Mouse (Mus musculus) heart, postnatal 25 days (tissue): ENCODE data around the gene Fcrl5. TPM values are rescaled to one million over a fixed set of nuclear protein-coding genes. Genes with fewer than 3 reads are reported as not detected.
A peak's percentile ranks its signal among the peaks of the same experiment; 100 is the strongest.
"Not testable (repeated sequence)": the region's sequence is repeated elsewhere in the genome, so short reads cannot be mapped to it uniquely, and the experiment has no call there.

Experiments used
- DNase-seq: peaks from one replicate; pipeline ENCODE4 v3.0.0; 2022; ENCODE audit warnings: low spot score
- intact Hi-C: fragments of 180-260 bp; cut with DNase I; formaldehyde crosslinking; loops from one replicate; pipeline ENCODE4 v1.15.1; 2025
- total RNA-seq, 2 experiments: library from RNA; stranded (reverse); gene quantifications; 2 replicates each; pipeline ENCODE4 v1.2.3; 2021

Gene Fcrl5
- not detected for total RNA-seq

GRCm38 (mm10) chr3:87435479-87435878 is at the start of gene Fcrl5:
TSS of gene Fcrl5 (plus strand) at chr3:87435773.
- intact Hi-C loops = no loop called here
- DNase-seq = no peak

DNA sequence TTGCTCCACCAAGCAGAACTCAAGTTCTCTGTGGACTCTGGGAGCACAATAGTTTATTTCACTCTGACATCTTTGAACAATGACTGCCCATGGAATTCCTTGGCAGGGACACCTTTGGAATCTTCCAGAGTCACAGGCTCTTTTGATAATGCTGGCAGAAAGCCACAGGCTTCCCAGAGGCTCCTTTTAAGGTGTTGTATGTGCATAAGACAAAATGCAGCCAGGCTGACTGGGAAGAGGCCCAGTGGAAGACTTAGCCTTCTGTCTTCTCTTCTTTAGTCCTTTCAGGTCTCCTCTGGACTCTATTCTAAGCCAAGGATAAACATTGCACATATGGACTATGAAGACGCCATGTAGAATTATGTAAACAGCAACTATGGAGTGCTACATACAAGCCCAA is 44.6 kb upstream of the Fcrl5 start:
- DNase-seq = no peak
- intact Hi-C loops = no loop called here

GRCm38 (mm10) chr3:87398809-87399208 is 36.8 kb upstream of the Fcrl5 start:
- intact Hi-C loops = no loop called here
- no peak for DNase-seq

GRCm38 (mm10) chr3:87399906-87400305 is 35.7 kb upstream of the Fcrl5 start:
- intact Hi-C loops = no loop called here
- no peak for DNase-seq

- intact Hi-C loops = no loop called here
- DNase-seq = no peak
Measured at GRCm38 (mm10) chr3:87401321-87401720, 34.3 kb upstream of the Fcrl5 start.

DNA sequence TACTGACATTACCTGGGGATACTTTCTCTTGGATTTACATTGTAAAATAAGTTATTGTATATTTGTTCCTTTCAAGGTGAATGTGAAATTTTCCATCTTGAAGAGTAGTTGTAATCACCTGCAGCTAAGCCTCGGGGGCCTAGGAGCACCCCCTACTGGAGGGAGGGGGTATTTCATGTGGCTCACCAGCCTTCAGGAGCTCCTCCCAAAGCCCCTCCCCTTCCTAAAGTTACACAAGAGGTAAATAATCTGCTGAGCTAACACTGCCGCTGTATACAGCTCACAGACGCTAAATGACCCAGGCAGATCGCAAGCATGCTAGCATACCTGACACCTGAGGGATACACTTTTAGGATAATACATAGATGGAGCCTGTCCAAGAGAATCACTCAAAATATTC is 27.4 kb upstream of the Fcrl5 start:
- DNase-seq = no peak
- intact Hi-C loops = loop anchor here (2.0 to 5.0 kb wide), 2 partner anchors 83 to 166 kb away; no protein-coding TSS in a partner anchor

GRCm38 (mm10) chr3:87409196-87409935 is 26.2 kb upstream of the Fcrl5 start:
- intact Hi-C loops = loop anchor here (2.0 to 5.0 kb wide), 2 partner anchors 85 to 167 kb away; no protein-coding TSS in a partner anchor
- no peak for DNase-seq

GRCm38 (mm10) chr3:87410605-87411004 is 25.0 kb upstream of the Fcrl5 start:
- intact Hi-C loops = loop anchor here (2.0 to 5.0 kb wide), 2 partner anchors 88 to 152 kb away; no protein-coding TSS in a partner anchor

DNA sequence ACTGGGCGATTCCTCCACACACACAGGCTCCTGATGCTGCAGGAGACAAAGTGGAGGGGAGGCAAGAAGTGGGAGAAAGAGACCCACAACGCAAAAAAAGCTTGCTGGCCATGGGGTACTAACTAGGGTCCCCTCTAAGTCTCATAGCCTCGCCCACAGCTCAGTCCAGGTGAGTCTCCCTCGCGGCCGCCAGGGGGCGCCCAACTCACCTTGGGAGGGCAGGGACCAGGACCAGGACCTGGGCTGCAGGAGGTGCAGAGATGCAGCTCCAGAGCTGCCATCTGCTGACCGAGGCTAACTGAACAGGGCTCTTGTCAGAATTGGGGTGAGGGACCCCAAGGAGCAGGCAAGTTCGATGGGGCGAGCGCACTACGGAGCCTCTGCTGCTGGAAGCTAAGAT is 24.4 kb upstream of the Fcrl5 start:
- intact Hi-C loops = loop anchor here (2.0 to 5.0 kb wide), 2 partner anchors 88 to 151 kb away; no protein-coding TSS in a partner anchor
- peak; percentile 5 for DNase-seq

More at GRCm38 (mm10) chr3:87410605-87411004, 25.0 kb upstream of the Fcrl5 start:
- DNase-seq = no peak

DNA sequence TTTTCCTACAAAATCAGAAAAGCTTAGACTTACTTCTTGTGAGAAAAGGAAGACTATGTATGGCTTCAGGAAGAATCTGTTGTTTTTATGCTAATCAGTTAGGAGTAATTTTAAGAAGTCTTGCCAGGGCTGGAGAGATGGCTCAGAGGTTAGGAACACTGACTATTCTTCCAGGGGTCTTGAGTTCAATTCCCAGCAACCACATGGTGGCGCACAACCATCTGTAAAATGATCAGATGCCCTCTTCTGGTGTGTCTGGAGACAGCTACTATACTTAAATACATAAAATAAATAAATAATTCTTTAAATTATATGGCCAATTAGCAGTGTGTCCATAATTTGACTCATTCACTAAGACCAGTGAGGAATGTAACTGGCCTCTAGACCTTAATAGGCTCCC is 14.9 kb upstream of the Fcrl5 start:
- no peak for DNase-seq
- intact Hi-C loops = no loop called here

GRCm38 (mm10) chr3:87422386-87422910 is 13.1 kb upstream of the Fcrl5 start:
- no peak for DNase-seq
- intact Hi-C loops = no loop called here

DNA sequence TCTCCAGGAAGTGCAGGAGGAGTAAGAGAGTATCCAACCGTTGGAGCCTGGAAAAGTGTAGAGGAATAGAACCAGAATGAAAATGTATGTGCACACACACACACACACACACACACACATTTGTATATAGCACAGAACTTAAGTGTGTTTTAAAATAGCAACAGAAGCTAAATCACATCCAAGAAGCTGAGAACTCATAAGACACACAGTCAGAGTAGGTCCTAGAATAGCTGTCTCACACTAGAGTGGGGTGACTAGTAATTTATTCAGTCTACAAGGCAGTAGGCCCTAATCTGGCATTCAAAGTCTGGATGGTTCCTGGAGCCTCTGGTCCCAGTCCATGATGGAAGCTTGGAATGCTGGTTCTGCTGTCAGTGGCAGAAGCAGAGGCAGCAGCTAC is 5.0 kb downstream of the Fcrl5 start:
- DNase-seq = no peak
- intact Hi-C loops = no loop called here

- intact Hi-C loops = no loop called here
- no peak for DNase-seq
Measured at GRCm38 (mm10) chr3:87443968-87444367, 8.4 kb downstream of the Fcrl5 start.

DNA sequence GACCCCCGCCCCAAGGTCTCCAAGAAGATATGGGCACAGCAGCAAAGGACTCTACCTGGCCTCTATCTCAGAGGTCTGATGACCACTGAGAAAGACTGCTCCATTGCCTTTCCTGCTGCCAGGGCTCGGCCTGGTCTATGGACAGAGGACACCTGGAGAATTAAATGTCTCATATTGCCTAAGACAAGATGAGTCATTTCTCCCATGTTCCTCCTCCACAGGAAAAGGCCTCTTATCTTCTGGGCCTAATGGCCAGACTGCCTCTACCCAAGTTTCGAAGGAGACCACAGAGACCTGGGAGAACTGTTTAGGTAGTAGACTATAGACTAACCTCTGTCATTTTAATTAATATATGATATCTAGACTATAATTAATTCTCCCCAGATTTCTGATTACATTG is 29.9 kb downstream of the Fcrl5 start:
- intact Hi-C loops = no loop called here
- DNase-seq = no peak

- intact Hi-C loops = no loop called here
- no peak for DNase-seq
Measured at GRCm38 (mm10) chr3:87467011-87467410, 31.4 kb downstream of the Fcrl5 start.

GRCm38 (mm10) chr3:87467416-87467815 is 31.8 kb downstream of the Fcrl5 start:
- intact Hi-C loops = no loop called here
- DNase-seq = no peak

DNA sequence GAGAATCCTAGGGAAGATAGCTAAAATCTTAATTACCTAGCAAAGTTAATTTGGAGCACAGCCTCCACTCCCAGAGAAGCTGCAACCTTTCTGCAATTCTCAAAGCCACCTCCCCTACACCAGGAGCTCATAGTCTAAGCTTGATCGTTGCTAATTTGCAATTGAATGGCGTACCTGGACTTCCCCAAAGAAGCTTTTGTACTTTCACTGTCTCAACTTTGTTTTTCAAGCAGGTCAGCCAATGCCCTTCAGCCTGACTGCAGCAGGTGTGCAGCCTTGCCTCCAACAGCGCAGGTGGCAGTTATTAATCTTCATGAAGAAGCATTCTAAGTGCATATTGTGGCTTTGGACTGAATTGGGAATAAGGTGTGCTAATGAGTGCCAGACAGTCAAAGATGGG is 42.4 kb downstream of the Fcrl5 start:
- intact Hi-C loops, DNase-seq: not testable (repeated sequence)

- intact Hi-C loops, DNase-seq: not testable (repeated sequence)
Measured at GRCm38 (mm10) chr3:87478596-87478995, 43.0 kb downstream of the Fcrl5 start.

- intact Hi-C loops, DNase-seq: not testable (repeated sequence)
Measured at GRCm38 (mm10) chr3:87479230-87479629, 43.7 kb downstream of the Fcrl5 start.

- no peak for DNase-seq
- intact Hi-C loops = no loop called here
Measured at GRCm38 (mm10) chr3:87487392-87487791, 51.8 kb downstream of the Fcrl5 start.

GRCm38 (mm10) chr3:87487911-87488310 is 52.3 kb downstream of the Fcrl5 start:
- DNase-seq = no peak
- intact Hi-C loops = no loop called here
